Mouse (Mus musculus): ENCODE data around the gene Rab6b.

GRCm38 (mm10) chr9:103114326-103114725 lies 2.7 kb downstream of the Rab6b start:
- TF ChIP-seq CTCF (IDR thresholded peaks at IDR 0.05; ENCODE audit: low read depth, low read length) (no peak), TAL1 (conservative IDR thresholded peaks at IDR 0.05; ENCODE audit: low read depth, low read length) (no peak), GATA1 (IDR thresholded peaks at IDR 0.05; ENCODE audit: borderline replicate concordance, low read length) (no peak), POLR2AphosphoS5 (IDR thresholded peaks at IDR 0.05; ENCODE audit: insufficient replicate concordance, low read depth, low read length) (no peak)
